Mouse (Mus musculus): ENCODE measurements around the gene Reep6.

DNA sequence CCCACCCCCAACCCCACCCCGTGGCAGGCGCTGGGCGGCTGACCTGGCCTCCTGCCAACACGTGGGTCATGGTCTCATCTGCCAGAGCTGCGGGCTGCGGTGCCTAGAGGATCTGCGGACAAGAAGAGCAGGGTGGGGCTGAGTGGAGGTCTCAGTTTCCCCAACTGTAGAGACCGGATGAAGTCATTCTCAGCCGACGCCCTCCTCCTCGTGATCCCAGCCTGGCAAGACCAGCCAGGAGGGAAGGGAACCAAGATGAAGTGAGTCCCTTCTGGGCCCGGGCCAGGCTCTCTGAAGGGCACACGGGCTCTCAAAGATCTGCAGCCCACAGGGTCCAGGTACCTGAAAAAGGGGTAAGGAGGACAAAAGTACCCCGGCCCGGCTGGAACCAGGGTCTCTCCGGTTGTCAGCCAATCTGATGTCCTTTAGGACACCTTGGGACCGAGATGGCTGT lies 17.8 kb downstream of the Reep6 start:
- TF ChIP-seq CTCF (IDR thresholded peaks at IDR 0.05; ENCODE audit: low read depth, low read length) (no peak), GATA2 (IDR thresholded peaks at IDR 0.05; ENCODE audit: borderline replicate concordance, low read depth, low read length) (no peak), GATA1 (IDR thresholded peaks at IDR 0.05; ENCODE audit: borderline replicate concordance, low read length) (no peak), POLR2AphosphoS5 (IDR thresholded peaks at IDR 0.05; ENCODE audit: insufficient replicate concordance, low read depth, low read length) (no peak)

Measured in G1E (cell line).